Mouse (Mus musculus): Measurements from ENCODE around the gene Fzd4.

DNA sequence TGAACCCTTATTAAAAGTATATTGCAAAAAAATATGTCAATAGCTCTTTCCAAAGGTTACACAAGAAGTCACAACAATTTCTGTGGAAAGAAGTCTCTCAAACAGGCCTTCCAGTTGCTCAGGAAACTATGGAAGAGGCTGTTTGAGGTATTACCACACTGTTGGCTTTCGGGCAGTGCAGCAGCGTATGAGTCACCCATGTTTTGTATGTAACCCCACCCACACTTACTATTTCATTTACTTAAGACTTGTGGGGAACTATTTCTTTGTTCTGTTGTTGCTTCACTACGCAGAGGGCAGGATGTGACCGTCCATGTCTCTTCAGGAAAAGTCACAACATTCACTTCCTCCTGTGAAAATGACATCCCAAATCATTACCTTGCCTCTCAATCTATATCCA lies 41.0 kb downstream of the Fzd4 start:
- TF ChIP-seq POLR2A (IDR thresholded peaks at IDR 0.05; ENCODE audit: low read depth, low read length) (no peak), TCF12 (IDR thresholded peaks at IDR 0.05; ENCODE audit: low read depth, low read length) (no peak), KAT2A (IDR thresholded peaks at IDR 0.05; ENCODE audit: insufficient replicate concordance, low read length) (no peak), ZNF384 (IDR thresholded peaks at IDR 0.05; ENCODE audit: low read depth, low read length) (no peak), POLR2AphosphoS2 (IDR thresholded peaks at IDR 0.05; ENCODE audit: low read depth, low read length) (no peak), CHD2 (IDR thresholded peaks at IDR 0.05; ENCODE audit: low read length) (no peak), HCFC1 (IDR thresholded peaks at IDR 0.05; ENCODE audit: low read depth, low read length) (no peak), CTCF (conservative IDR thresholded peaks at IDR 0.05 in 1 of 2, IDR thresholded peaks at IDR 0.05 in 1 of 2; ENCODE audit: low read depth in 2 of 2, low read length in 2 of 2) (no peak)

All from CH12.LX (cell line).